8 mouse cellular contexts compared by ENCODE assay signal in genomic region chr12:69371421-69371853, GRCm38 (mm10). TPM values are rescaled to one million over a fixed set of nuclear protein-coding genes. Genes with fewer than 3 reads are reported as not detected.
DNase-seq lines count a peak whose midpoint lies in the region; ATAC-seq lines count a peak whose summit lies in the region.

No protein-coding gene starts in this region.

- H3K27me3 ChIP-seq in hindbrain, embryonic 13.5 days: no peaks in the 10 kb centered on the region
- no peaks in the 10 kb centered on the region for H3K27me3 ChIP-seq in stomach, embryonic 14.5 days (ENCODE audit: control insufficient read depth, insufficient read depth, low read length)

- under 1% methylated on average over 24 of the region's 24 CpGs for WGBS in hindbrain, embryonic 13.5 days
- under 1% methylated on average over 20 of the region's 24 CpGs for WGBS in macrophage (ENCODE audit: missing documents)
- WGBS in stomach, embryonic 14.5 days: 0% methylated on average over 24 of the region's 24 CpGs

- peaks cover 39% of the 10 kb centered on the region for H3K79me2 ChIP-seq in macrophage (ENCODE audit: inconsistent target)

- H3K36me3 ChIP-seq in hindbrain, embryonic 13.5 days: no peaks in the 10 kb centered on the region
- no peaks in the 10 kb centered on the region for H3K36me3 ChIP-seq in macrophage (ENCODE audit: inconsistent target)
- H3K36me3 ChIP-seq in stomach, embryonic 14.5 days (ENCODE audit: control insufficient read depth, insufficient read depth, low read length): peaks cover 6% of the 10 kb centered on the region; the same call in 1 of the 2 replicates

- no peaks in the 10 kb centered on the region for H3K9me3 ChIP-seq in hindbrain, embryonic 13.5 days
- no peaks in the 10 kb centered on the region for H3K9me3 ChIP-seq in stomach, embryonic 14.5 days (ENCODE audit: control insufficient read depth, low read depth, low read length)

- peak overlapping the region; percentile 92 for H3K27ac ChIP-seq in hindbrain, embryonic 13.5 days
- H3K27ac ChIP-seq in macrophage: peak overlapping the region; percentile 81
- peak overlapping the region; percentile 99 for H3K27ac ChIP-seq in stomach, embryonic 14.5 days (ENCODE audit: low read length)

- DNase-seq in layer of hippocampus, adult 9-10 months (ENCODE audit: low spot score): peak; percentile 72
- no peak for DNase-seq in layer of hippocampus, postnatal 25 days (ENCODE audit: extremely low spot score in 1 of 2, low spot score in 1 of 2)
- DNase-seq in c-Kit-negative CD71-positive TER-119-positive erythroid progenitor cells, embryonic 14.5 days (ENCODE audit: low read depth, low spot score): peak; percentile 65
- no peak for DNase-seq in urinary bladder, postnatal 14 days (ENCODE audit: low spot score)
- DNase-seq in gastrocnemius, postnatal 25 days: no peak

- peak overlapping the region; percentile 65 for H3K4me2 ChIP-seq in hindbrain, embryonic 13.5 days
- H3K4me2 ChIP-seq in stomach, embryonic 14.5 days (replicated peaks; ENCODE audit: low read depth, low read length): peak overlapping the region; percentile 48

- ATAC-seq in hindbrain, embryonic 13.5 days (ENCODE audit: low FRiP score): peak; percentile 89
- ATAC-seq in stomach, embryonic 14.5 days (ENCODE audit: insufficient number of reproducible peaks, insufficient read depth, low FRiP score, low read depth): peak; percentile 79; the same call in 1 of the 2 replicates

- H3K4me3 ChIP-seq in hindbrain, embryonic 13.5 days: peak overlapping the region; percentile 100
- peak overlapping the region; percentile 46 for H3K4me3 ChIP-seq in macrophage (ENCODE audit: inconsistent target)
- H3K4me3 ChIP-seq in stomach, embryonic 14.5 days (ENCODE audit: low read depth, low read length): peak overlapping the region; percentile 99

- peak overlapping the region; percentile 72 for H3K9ac ChIP-seq in hindbrain, embryonic 13.5 days
- peak overlapping the region; percentile 99 for H3K9ac ChIP-seq in stomach, embryonic 14.5 days (replicated peaks; ENCODE audit: low read depth, low read length)

- H3K4me1 ChIP-seq in hindbrain, embryonic 13.5 days (replicated peaks): peaks cover 33% of the 10 kb centered on the region
- peaks cover 12% of the 10 kb centered on the region; the same call in 1 of the 2 replicates for H3K4me1 ChIP-seq in stomach, embryonic 14.5 days (ENCODE audit: control insufficient read depth, insufficient read depth, low read length)

RNA-seq across cellular contexts. Expression of gene Arf6, which starts 0.5 kb away (rescaled TPM):
- 10 to 100 TPM; 49.1 to 50.3 TPM for total RNA-seq in layer of hippocampus, postnatal 25 days (2021)
- polyA plus RNA-seq in hindbrain, embryonic 13.5 days (2015; fragmentation: Nextera tagmentation; extraction: Ambion mirVana): 26.0 and 28.5 TPM in 2 replicates
- 10 to 100 TPM; 24.2 to 52.1 (median 39.1) TPM for total RNA-seq in macrophage (2018; cell fraction: chromatin; rRNA removed)
- total RNA-seq in macrophage (2018; cell fraction: cytosol; rRNA removed): 100 to 1,000 TPM; 164 to 272 (median 215) TPM
- 100 to 1,000 TPM in 24 of 26 experiments, 10 to 100 TPM in 2; 93.7 to 259 (median 148) TPM for total RNA-seq in macrophage (2018; cell fraction: nucleus; rRNA removed)
- polyA plus RNA-seq in macrophage (2018): 84.8 to 161 TPM (median 114 TPM) in 3 replicates
- 57.1 and 63.8 TPM in 2 replicates for polyA plus RNA-seq in stomach, embryonic 14.5 days (2014; fragmentation: Nextera tagmentation; extraction: Ambion mirVana)
- 10 to 100 TPM; 20.1 to 23.5 TPM for total RNA-seq in gastrocnemius, postnatal 25 days (2021)

RNA-seq across cellular contexts. Expression of gene Gm9887, which starts 0.8 kb away (rescaled TPM):
- 1 to 10 TPM; 1.1 to 1.3 TPM for total RNA-seq in layer of hippocampus, postnatal 25 days (2021)
- 0.81 and 1.4 TPM in 2 replicates for polyA plus RNA-seq in hindbrain, embryonic 13.5 days (2015; fragmentation: Nextera tagmentation; extraction: Ambion mirVana)
- 1 to 10 TPM in 6 of 26 experiments, not detected in 20; 1.3 to 3.1 (median 1.9) TPM for total RNA-seq in macrophage (2018; cell fraction: chromatin; rRNA removed)
- 1 to 10 TPM in 22 of 26 experiments, under 1 TPM in 4; 0.80 to 2.2 (median 1.4) TPM for total RNA-seq in macrophage (2018; cell fraction: cytosol; rRNA removed)
- 1 to 10 TPM in 20 of 26 experiments, not detected in 6; 1.0 to 4.2 (median 2.0) TPM for total RNA-seq in macrophage (2018; cell fraction: nucleus; rRNA removed)
- 0.40 to 0.57 TPM in 2 of 3 replicates, not detected in the other for polyA plus RNA-seq in macrophage (2018)
- 0.74 and 2.2 TPM in 2 replicates for polyA plus RNA-seq in stomach, embryonic 14.5 days (2014; fragmentation: Nextera tagmentation; extraction: Ambion mirVana)
- not detected for total RNA-seq in gastrocnemius, postnatal 25 days (2021)

RNA-seq across cellular contexts. Expression of gene Nemf, which starts 14.5 kb away (rescaled TPM):
- total RNA-seq in layer of hippocampus, postnatal 25 days (2021): 10 to 100 TPM; 41.3 to 43.3 TPM
- polyA plus RNA-seq in hindbrain, embryonic 13.5 days (2015; fragmentation: Nextera tagmentation; extraction: Ambion mirVana): 90.8 and 98.8 TPM in 2 replicates
- total RNA-seq in macrophage (2018; cell fraction: chromatin; rRNA removed): 100 to 1,000 TPM; 213 to 440 (median 296) TPM
- 10 to 100 TPM; 15.9 to 30.8 (median 22.9) TPM for total RNA-seq in macrophage (2018; cell fraction: cytosol; rRNA removed)
- total RNA-seq in macrophage (2018; cell fraction: nucleus; rRNA removed): 100 to 1,000 TPM in 17 of 26 experiments, 10 to 100 TPM in 9; 57.2 to 215 (median 111) TPM
- polyA plus RNA-seq in macrophage (2018): 22.9 to 41.8 TPM (median 30.3 TPM) in 3 replicates
- 99.9 and 114 TPM in 2 replicates for polyA plus RNA-seq in stomach, embryonic 14.5 days (2014; fragmentation: Nextera tagmentation; extraction: Ambion mirVana)
- total RNA-seq in gastrocnemius, postnatal 25 days (2021): 10 to 100 TPM; 17.1 to 20.8 TPM

Comparison
In these comparisons a context has a peak if more than half of its experiments do, and no peak if none do; other contexts are left out.
1. DNase-seq: peak in layer of hippocampus, adult 9-10 months (single experiment) and c-Kit-negative CD71-positive TER-119-positive erythroid progenitor cells, embryonic 14.5 days (single experiment); none in layer of hippocampus, postnatal 25 days (0 of 2), urinary bladder, postnatal 14 days (single experiment) and gastrocnemius, postnatal 25 days (single experiment).
2. H3K4me3 ChIP-seq: peak in every context shown above with its lines; median percentile 100 in hindbrain, embryonic 13.5 days; 99 in stomach, embryonic 14.5 days; 46 in macrophage.
3. Peak in every context shown above with its lines, with median percentiles within 50 percentile points of each other: H3K27ac ChIP-seq.